Mouse (Mus musculus): Measurements from ENCODE around the gene Gsk3a. TPM values are rescaled to one million over a fixed set of nuclear protein-coding genes. Genes with fewer than 3 reads are reported as not detected.

Gene Gsk3a
- polyA plus RNA-seq, 1 experiment from 2014 or later, result 15.7 TPM

DNA sequence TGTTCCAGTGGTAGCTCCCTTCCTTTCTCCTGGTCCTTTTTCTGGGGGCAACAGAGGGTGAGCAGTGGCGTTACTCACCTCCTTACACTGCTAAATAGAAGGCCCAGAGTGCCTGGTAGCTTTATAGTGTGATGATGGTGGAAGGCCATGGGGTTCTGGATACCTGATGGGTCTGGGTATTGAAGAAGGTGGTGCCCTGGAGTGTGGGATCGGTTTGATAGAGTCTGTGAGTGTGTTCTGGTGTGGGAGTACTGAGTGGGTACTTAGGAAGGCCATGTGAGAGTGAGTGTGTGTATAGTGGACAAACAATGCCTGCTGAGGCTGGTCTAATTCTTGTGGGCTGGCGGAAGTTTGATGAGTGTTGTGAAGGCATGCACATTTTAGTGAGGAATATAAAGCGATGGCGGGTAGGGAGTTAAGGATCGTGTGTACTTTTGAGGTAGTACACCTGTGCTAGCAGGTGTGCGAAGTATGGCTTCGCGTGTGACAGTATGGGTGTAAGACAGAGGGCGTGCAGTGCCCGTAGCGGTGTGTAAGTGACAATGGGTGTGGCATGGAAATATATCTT, 43.6 kb upstream of the Gsk3a start:
- peak overlapping the region; percentile 48; the same call in 1 of the 2 replicates for H3K9ac ChIP-seq (ENCODE audit: low read depth, low read length)
- peaks cover 49% of the 10 kb centered on the region for H3K4me1 ChIP-seq (ENCODE audit: control insufficient read depth, insufficient read depth, low read length)
- H3K9me3 ChIP-seq (ENCODE audit: control insufficient read depth, low read length), result no peaks in the 10 kb centered on the region
- WGBS, result 24% methylated on average over 12 of the region's 12 CpGs
- 0 out of 2 replicates have a peak, but pooled peaks have one; percentile 3 for ATAC-seq (ENCODE audit: low FRiP score, low TSS enrichment)
- peak overlapping the region; percentile 98 for H3K27ac ChIP-seq (ENCODE audit: low read depth, low read length)
- H3K27me3 ChIP-seq (ENCODE audit: control insufficient read depth, insufficient read depth, low read length), result no peaks in the 10 kb centered on the region
- H3K36me3 ChIP-seq (ENCODE audit: control insufficient read depth, insufficient read depth, low read length), result peaks cover 16% of the 10 kb centered on the region
- H3K4me3 ChIP-seq (ENCODE audit: low read length), result peak overlapping the region; percentile 74
- peak overlapping the region; percentile 58 for H3K4me2 ChIP-seq (replicated peaks; ENCODE audit: low read depth, low read length)

DNA sequence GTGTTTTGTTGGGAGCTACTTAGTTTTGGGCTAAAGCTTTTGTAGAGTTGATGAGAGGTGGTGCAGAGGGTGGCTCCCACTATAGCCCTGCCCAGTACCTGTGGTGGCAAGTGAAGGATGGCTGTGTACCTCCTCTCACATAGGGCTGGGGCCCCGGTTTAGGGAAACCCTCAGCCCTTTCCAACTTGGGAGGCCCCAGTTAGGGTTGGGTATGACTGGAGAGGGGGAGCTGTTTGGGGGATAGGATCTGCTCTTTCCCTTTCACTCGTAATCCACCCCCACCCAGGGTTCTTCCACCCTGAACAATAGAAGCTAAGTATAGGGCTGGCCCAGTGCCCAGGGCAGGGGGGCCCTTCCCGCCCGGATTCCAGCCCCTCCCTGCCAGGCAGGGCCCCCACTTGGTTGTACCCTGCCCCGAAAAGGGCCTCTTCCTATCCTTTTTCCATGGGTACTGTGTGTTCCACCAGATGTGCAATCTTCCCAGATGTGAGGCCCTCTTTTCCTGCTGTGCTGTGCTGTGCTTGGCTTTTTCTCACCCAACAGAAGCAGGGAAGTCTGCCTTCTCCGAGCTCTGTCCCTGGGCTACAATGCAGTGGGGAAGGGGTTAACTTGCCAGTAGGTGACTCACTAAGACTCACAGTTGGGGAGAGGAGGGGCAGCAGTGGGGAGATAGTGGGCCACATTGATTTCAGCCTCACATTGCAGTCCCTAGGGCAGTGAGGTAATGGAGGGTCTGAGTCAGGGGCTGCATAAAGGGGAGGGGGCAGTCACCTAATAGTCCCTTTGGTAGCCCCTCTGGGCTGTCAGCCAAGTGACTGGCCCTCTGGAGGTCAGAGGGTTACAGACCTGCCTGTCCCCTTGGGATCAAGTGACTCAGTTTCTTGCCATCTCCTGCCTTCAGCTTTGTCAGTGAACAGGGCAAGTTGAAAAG, 42.5 kb upstream of the Gsk3a start:
- Histone ChIP-seq H3K27me3 (ENCODE audit: control insufficient read depth, insufficient read depth, low read length) (no peaks in the 10 kb centered on the region), H3K4me2 (replicated peaks; ENCODE audit: low read depth, low read length) (peak overlapping the region; percentile 93), H3K4me1 (ENCODE audit: control insufficient read depth, insufficient read depth, low read length) (peaks cover 52% of the 10 kb centered on the region), H3K36me3 (ENCODE audit: control insufficient read depth, insufficient read depth, low read length) (peaks cover 5% of the 10 kb centered on the region), H3K27ac (ENCODE audit: low read depth, low read length) (peak overlapping the region; percentile 98), H3K9ac (ENCODE audit: low read depth, low read length) (peak overlapping the region; percentile 77), H3K9me3 (ENCODE audit: control insufficient read depth, low read length) (no peaks in the 10 kb centered on the region), H3K4me3 (ENCODE audit: low read length) (peak overlapping the region; percentile 74)
- peak; percentile 1; the same call in 1 of the 2 replicates for ATAC-seq (ENCODE audit: low FRiP score, low TSS enrichment)
- 5% methylated on average over 6 of the region's 6 CpGs for WGBS

DNA sequence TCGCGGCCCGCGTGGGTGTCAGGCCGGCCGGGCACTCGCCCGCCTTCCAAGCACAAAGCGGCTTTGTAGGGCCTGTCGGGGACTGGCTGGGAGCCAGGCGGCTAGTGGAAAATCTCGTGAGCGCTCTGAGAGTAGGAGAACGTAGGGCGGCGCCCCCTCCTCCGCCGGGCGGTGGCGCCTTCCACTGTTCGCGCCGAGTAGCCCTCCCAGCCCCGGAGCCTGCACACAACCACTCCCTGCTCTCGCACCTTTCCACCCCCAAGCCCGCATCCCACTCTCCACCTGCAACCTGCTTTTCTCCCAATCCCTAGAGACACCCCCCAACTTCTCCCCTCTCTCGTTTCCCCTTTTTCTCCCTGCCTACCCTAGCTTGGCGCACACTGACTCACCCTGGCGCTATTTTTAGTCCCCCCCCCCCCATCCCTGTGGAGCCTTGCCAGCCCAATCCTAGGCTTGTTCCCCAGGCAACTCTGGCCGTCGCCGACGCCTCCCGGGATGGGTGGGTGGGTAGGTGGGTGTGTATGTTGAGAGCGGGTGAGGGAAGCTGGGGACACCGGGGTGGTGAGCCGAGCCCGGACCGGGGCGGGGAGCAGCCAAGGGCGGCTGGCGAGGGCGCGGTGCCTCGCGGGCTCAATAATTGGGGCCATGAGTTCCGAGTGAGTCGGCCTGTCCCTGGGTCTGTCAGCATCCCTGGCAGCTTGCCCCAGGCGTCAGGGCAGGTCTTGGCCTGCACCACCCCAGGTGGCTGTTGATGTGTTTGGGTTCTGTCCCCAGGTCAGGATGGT, 41.6 kb upstream of the Gsk3a start:
- H3K36me3 ChIP-seq (ENCODE audit: control insufficient read depth, insufficient read depth, low read length), result no peaks in the 10 kb centered on the region
- H3K9ac ChIP-seq (ENCODE audit: low read depth, low read length), result peak overlapping the region; percentile 77
- H3K27me3 ChIP-seq (ENCODE audit: control insufficient read depth, insufficient read depth, low read length), result no peaks in the 10 kb centered on the region
- peak; percentile 56 for ATAC-seq (ENCODE audit: low FRiP score, low TSS enrichment)
- H3K27ac ChIP-seq (ENCODE audit: low read depth, low read length), result peak overlapping the region; percentile 98
- peak overlapping the region; percentile 74 for H3K4me3 ChIP-seq (ENCODE audit: low read length)
- peaks cover 50% of the 10 kb centered on the region for H3K4me1 ChIP-seq (ENCODE audit: control insufficient read depth, insufficient read depth, low read length)
- WGBS, result 1% methylated on average over 48 of the region's 49 CpGs
- no peaks in the 10 kb centered on the region for H3K9me3 ChIP-seq (ENCODE audit: control insufficient read depth, low read length)
- peak overlapping the region; percentile 93 for H3K4me2 ChIP-seq (replicated peaks; ENCODE audit: low read depth, low read length)

DNA sequence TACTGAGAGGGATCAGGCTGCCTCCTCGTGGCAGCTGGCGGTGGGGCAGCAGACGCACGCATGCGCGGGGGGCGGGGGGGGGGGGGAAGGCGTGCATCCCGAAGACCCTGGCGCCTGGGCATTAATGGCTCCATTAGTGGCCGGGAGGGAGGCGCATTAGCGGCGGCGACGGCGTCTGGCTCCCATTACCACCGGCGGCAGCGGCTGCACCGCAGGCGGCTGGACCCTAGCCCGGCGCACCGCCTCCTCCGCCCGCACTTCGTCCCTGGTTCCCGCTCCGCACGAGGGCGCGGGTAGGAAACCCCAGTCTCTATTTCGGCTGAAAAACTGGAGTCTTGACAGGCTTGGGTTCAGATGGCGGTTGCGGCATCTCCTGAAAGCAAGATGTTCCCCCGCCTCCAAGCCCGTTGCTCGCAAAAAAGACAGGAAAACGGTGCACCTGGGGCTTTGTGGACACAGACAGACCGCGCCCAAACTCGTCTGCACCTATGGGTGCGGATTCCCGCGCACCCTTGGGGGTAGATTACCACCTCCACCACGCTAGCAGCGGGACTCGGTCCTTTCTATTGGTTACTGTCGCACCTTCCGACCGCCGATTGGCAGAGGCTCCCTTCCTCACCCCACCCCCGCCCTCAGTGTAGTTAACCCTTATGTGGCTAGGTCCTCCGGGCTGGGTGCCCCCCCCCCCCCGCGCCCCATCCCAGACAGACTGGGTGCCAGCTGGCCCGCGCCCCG, 40.9 kb upstream of the Gsk3a start:
- Histone ChIP-seq H3K4me1 (ENCODE audit: control insufficient read depth, insufficient read depth, low read length) (peaks cover 42% of the 10 kb centered on the region), H3K9ac (ENCODE audit: low read depth, low read length) (peak overlapping the region; percentile 77), H3K27me3 (ENCODE audit: control insufficient read depth, insufficient read depth, low read length) (no peaks in the 10 kb centered on the region), H3K9me3 (ENCODE audit: control insufficient read depth, low read length) (no peaks in the 10 kb centered on the region), H3K36me3 (ENCODE audit: control insufficient read depth, insufficient read depth, low read length) (peaks cover 2% of the 10 kb centered on the region), H3K4me3 (ENCODE audit: low read length) (peak overlapping the region; percentile 74), H3K27ac (ENCODE audit: low read depth, low read length) (peak overlapping the region; percentile 98), H3K4me2 (replicated peaks; ENCODE audit: low read depth, low read length) (peak overlapping the region; percentile 93)
- ATAC-seq (ENCODE audit: low FRiP score, low TSS enrichment), result peak; percentile 60
- under 1% methylated on average over 57 of the region's 60 CpGs for WGBS

DNA sequence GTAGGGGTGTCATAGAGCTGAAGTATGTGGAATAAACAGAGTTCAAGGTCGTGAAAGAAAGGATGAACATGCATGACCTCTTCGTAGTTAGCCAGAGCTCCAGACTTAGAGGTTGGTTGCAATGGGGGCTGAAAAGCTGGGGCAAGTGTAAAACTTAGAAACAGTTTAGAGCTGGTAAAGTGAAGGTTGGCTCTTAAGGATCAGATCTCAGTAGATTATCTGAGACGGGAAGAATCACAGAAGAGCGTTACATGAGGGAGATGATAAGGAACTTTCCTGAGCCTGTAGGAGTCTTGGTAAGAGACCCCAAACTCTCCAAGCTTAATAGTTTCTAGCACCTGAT, 40.3 kb upstream of the Gsk3a start:
- WGBS, result 14% methylated on average over 4 of the region's 4 CpGs
- peak overlapping the region; percentile 77; the same call in 1 of the 2 replicates for H3K9ac ChIP-seq (ENCODE audit: low read depth, low read length)

DNA sequence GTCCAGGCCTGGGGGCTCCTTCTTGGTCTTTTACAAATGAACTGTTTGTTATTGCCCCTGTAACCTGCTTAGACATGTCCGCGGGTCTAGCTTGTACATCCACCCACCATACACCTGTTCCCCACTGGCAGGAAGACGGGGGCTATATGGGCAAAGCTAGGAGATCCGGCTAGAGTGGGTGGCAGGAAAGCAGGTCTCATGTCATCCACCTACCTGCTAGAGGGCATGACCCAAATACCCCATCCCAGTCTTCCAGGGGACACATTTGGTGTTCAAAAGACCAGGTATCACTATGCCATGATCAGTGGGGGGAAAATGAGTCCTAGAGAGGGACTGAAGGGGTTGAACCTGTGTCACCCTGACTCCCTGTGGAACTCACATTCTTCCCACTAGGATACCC, 39.8 kb upstream of the Gsk3a start:
- Histone ChIP-seq H3K9ac (ENCODE audit: low read depth, low read length) (peak overlapping the region; percentile 77; the same call in 1 of the 2 replicates), H3K36me3 (ENCODE audit: control insufficient read depth, insufficient read depth, low read length) (peaks cover 13% of the 10 kb centered on the region), H3K4me2 (replicated peaks; ENCODE audit: low read depth, low read length) (peak overlapping the region; percentile 93), H3K4me3 (ENCODE audit: low read length) (no peak overlapping the region; the same call in 1 of the 2 replicates), H3K4me1 (ENCODE audit: control insufficient read depth, insufficient read depth, low read length) (peaks cover 38% of the 10 kb centered on the region), H3K9me3 (ENCODE audit: control insufficient read depth, low read length) (no peaks in the 10 kb centered on the region), H3K27ac (ENCODE audit: low read depth, low read length) (peak overlapping the region; percentile 98; the same call in 1 of the 2 replicates), H3K27me3 (ENCODE audit: control insufficient read depth, insufficient read depth, low read length) (no peaks in the 10 kb centered on the region)
- 89% methylated on average over 4 of the region's 4 CpGs for WGBS
- ATAC-seq (ENCODE audit: low FRiP score, low TSS enrichment), result no peak

More for the DNA sequence above, 40.3 kb upstream of the Gsk3a start:
- ATAC-seq (ENCODE audit: low FRiP score, low TSS enrichment), result no peak
- Histone ChIP-seq H3K9me3 (ENCODE audit: control insufficient read depth, low read length) (no peaks in the 10 kb centered on the region), H3K4me1 (ENCODE audit: control insufficient read depth, insufficient read depth, low read length) (peaks cover 38% of the 10 kb centered on the region), H3K27ac (ENCODE audit: low read depth, low read length) (peak overlapping the region; percentile 98), H3K36me3 (ENCODE audit: control insufficient read depth, insufficient read depth, low read length) (peaks cover 8% of the 10 kb centered on the region), H3K4me3 (ENCODE audit: low read length) (peak overlapping the region; percentile 74), H3K27me3 (ENCODE audit: control insufficient read depth, insufficient read depth, low read length) (no peaks in the 10 kb centered on the region), H3K4me2 (replicated peaks; ENCODE audit: low read depth, low read length) (peak overlapping the region; percentile 93)

DNA sequence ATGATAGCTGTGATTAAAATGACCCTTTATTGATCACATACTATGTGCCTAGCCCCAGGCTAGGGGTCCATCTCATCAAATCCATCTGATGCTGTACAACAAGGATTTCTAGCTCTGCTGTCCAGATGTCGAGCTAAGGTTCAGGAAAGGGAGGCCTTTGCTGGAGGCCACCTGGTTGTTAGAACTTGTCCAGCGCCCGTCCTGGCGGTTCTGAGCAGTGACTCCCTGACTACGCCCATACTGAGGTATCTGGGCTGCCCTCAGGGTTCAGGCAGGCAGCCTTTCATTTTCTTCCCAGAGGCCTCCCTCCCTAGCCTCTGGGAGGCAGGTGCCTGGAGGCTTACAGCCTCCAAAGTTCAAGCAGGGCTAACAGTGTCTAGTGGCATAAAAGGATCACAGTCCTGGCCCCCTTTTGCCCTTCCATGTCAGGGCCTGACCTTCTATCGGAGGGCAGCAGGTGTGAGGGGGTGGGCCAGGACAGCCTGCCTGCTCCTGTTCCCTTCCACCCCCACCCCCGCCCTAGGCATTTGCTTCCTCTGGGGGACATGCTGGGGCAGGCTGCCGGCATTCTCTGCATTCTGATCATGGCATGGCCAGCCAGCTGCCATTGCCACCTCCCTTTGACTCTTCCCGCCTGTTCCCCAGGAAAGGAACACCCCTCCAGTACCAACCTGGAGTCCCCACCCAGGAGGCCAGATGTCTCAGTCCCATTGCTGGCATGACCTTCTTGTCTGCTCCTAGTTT, 38.1 kb upstream of the Gsk3a start:
- no peak for ATAC-seq (ENCODE audit: low FRiP score, low TSS enrichment)
- Histone ChIP-seq H3K4me3 (ENCODE audit: low read length) (no peak overlapping the region), H3K27ac (ENCODE audit: low read depth, low read length) (no peak overlapping the region), H3K4me1 (ENCODE audit: control insufficient read depth, insufficient read depth, low read length) (peaks cover 30% of the 10 kb centered on the region), H3K9ac (ENCODE audit: low read depth, low read length) (no peak overlapping the region), H3K27me3 (ENCODE audit: control insufficient read depth, insufficient read depth, low read length) (no peaks in the 10 kb centered on the region), H3K36me3 (ENCODE audit: control insufficient read depth, insufficient read depth, low read length) (peaks cover 29% of the 10 kb centered on the region), H3K9me3 (ENCODE audit: control insufficient read depth, low read length) (no peaks in the 10 kb centered on the region), H3K4me2 (replicated peaks; ENCODE audit: low read depth, low read length) (no peak overlapping the region)
- WGBS, result 50% methylated on average over 9 of the region's 9 CpGs

DNA sequence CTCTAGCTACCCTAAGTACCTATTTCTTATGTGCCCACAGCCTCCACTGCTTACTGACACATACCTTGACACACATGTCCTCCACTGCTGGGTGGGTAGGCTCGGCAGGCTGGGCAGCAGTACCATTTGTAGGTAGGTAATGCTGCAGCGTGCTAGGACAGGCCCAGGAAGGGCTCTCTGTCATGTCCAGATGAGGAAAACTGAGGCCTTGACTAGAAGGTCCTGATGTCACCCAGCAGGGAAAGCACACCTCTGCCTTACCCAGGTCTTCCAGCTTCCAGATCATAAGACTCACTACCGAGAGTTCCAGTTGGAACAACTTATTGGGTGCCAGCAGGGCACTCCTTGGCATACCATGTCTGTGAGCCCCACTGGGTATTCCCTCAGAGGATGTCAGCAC, 37.3 kb upstream of the Gsk3a start:
- 74% methylated on average over 3 of the region's 3 CpGs for WGBS
- Histone ChIP-seq H3K4me1 (ENCODE audit: control insufficient read depth, insufficient read depth, low read length) (peaks cover 30% of the 10 kb centered on the region), H3K27ac (ENCODE audit: low read depth, low read length) (no peak overlapping the region), H3K4me3 (ENCODE audit: low read length) (no peak overlapping the region), H3K27me3 (ENCODE audit: control insufficient read depth, insufficient read depth, low read length) (no peaks in the 10 kb centered on the region), H3K9me3 (ENCODE audit: control insufficient read depth, low read length) (no peaks in the 10 kb centered on the region), H3K9ac (ENCODE audit: low read depth, low read length) (no peak overlapping the region), H3K36me3 (ENCODE audit: control insufficient read depth, insufficient read depth, low read length) (peaks cover 29% of the 10 kb centered on the region), H3K4me2 (replicated peaks; ENCODE audit: low read depth, low read length) (no peak overlapping the region)
- no peak for ATAC-seq (ENCODE audit: low FRiP score, low TSS enrichment)

Data from kidney, embryonic 14.5 days (tissue).